In genomic region chr17:4521031-4521430, GRCm38 (mm10) we compare ENCODE assay signal across 22 mouse cellular contexts.
DNase-seq lines count a peak whose midpoint lies in the region; ATAC-seq and TF ChIP-seq lines count a peak whose summit lies in the region.
"Had no signal": no experiment of that assay in that cellular context is flagged by ENCODE, and none has a peak within 500 bp of the region (broad histone marks: within the 10 kb centered on the region; RNA-seq: fewer than 3 reads in every experiment).

No protein-coding gene starts in this region.

- H3K36me3 ChIP-seq in kidney, adult 2 months (ENCODE audit: control insufficient read depth, insufficient read depth, low read length), result no peaks in the 10 kb centered on the region
- H3K36me3 ChIP-seq in kidney, embryonic 16.5 days (ENCODE audit: insufficient read depth, low read length), result no peaks in the 10 kb centered on the region
- H3K36me3 ChIP-seq: embryonic facial prominence, embryonic 10.5 days; embryonic facial prominence, embryonic 12.5 days; forebrain, embryonic 15.5 days; G1E had no signal

- peak; percentile 10 for DNase-seq in kidney, adult 2 months
- peak; percentile 54 for DNase-seq in retina, embryonic 14.5 days (ENCODE audit: low spot score)
- peak; percentile 68 for DNase-seq in retina, postnatal 1 day
- no peak for DNase-seq in right cerebral cortex, adult 2 months (ENCODE audit: low spot score in 2 of 2)
- DNase-seq: adrenal gland, adult 8-10 months; adrenal gland, postnatal 14 days; adrenal gland, postnatal 36 days; cerebellum, adult 11-12 months; cerebellum, adult 2 months; cerebellum, adult 9-10 months; cerebellum, postnatal 10 days; cerebellum, postnatal 25 days; forebrain, postnatal 0 days had no signal

- TF ChIP-seq CTCF in kidney, adult 2 months (conservative IDR thresholded peaks at IDR 0.05; ENCODE audit: insufficient read depth, insufficient read length, low read depth, low read length), result no peak

- no peak for TF ChIP-seq POLR2A in kidney, adult 2 months (IDR thresholded peaks at IDR 0.05; ENCODE audit: low read depth, low read length)

- ATAC-seq in kidney, embryonic 16.5 days (ENCODE audit: low FRiP score, low TSS enrichment), result no peak
- ATAC-seq: activated CD4-positive, CD25-positive, alpha-beta regulatory T cell, adult 4 months; forebrain, embryonic 13.5 days; forebrain, embryonic 15.5 days; forebrain, postnatal 0 days; Patski had no signal

- H3K4me3 ChIP-seq in kidney, adult 2 months (ENCODE audit: insufficient read depth, low read depth, low read length), result no peak overlapping the region
- H3K4me3 ChIP-seq in kidney, embryonic 16.5 days (ENCODE audit: low read length), result no peak overlapping the region
- H3K4me3 ChIP-seq: embryonic facial prominence, embryonic 10.5 days; embryonic facial prominence, embryonic 12.5 days; forebrain, embryonic 13.5 days; forebrain, embryonic 15.5 days had no signal

- H3K4me1 ChIP-seq in kidney, adult 2 months (ENCODE audit: control insufficient read depth, insufficient read depth, low read length), result no peaks in the 10 kb centered on the region
- no peaks in the 10 kb centered on the region; the same call in 1 of the 2 replicates for H3K4me1 ChIP-seq in kidney, embryonic 16.5 days (ENCODE audit: insufficient read depth, low read length)
- H3K4me1 ChIP-seq: forebrain, embryonic 13.5 days had no signal

- WGBS in kidney, adult 2 months, result 77% methylated on average over 4 of the region's 4 CpGs
- 87% methylated on average over 4 of the region's 4 CpGs for WGBS in kidney, embryonic 16.5 days

- H3K27me3 ChIP-seq in kidney, adult 2 months (replicated peaks; ENCODE audit: control insufficient read depth, insufficient read depth, low read length), result no peaks in the 10 kb centered on the region
- H3K27me3 ChIP-seq in kidney, embryonic 16.5 days (ENCODE audit: insufficient read depth, low read length), result no peaks in the 10 kb centered on the region
- H3K27me3 ChIP-seq: CH12.LX; embryonic facial prominence, embryonic 12.5 days; forebrain, embryonic 13.5 days; forebrain, embryonic 15.5 days; Patski had no signal

- no peak overlapping the region for H3K27ac ChIP-seq in kidney, adult 2 months (ENCODE audit: insufficient read depth, low read depth, low read length)
- H3K27ac ChIP-seq in kidney, embryonic 16.5 days (ENCODE audit: low read length), result no peak overlapping the region
- H3K27ac ChIP-seq: embryonic facial prominence, embryonic 10.5 days; embryonic facial prominence, embryonic 12.5 days; forebrain, embryonic 13.5 days; forebrain, embryonic 15.5 days had no signal

- no peaks in the 10 kb centered on the region for H3K9me3 ChIP-seq in kidney, embryonic 16.5 days (ENCODE audit: low read length)
- H3K9me3 ChIP-seq: embryonic facial prominence, embryonic 10.5 days; embryonic facial prominence, embryonic 12.5 days; forebrain, embryonic 13.5 days; forebrain, embryonic 15.5 days; G1E had no signal

- H3K4me2 ChIP-seq in kidney, embryonic 16.5 days (replicated peaks; ENCODE audit: low read depth, low read length), result no peak overlapping the region
- H3K4me2 ChIP-seq: embryonic facial prominence, embryonic 12.5 days; forebrain, embryonic 13.5 days; forebrain, embryonic 15.5 days had no signal

- no peak overlapping the region for H3K9ac ChIP-seq in kidney, embryonic 16.5 days (replicated peaks; ENCODE audit: low read length)
- H3K9ac ChIP-seq: embryonic facial prominence, embryonic 12.5 days; forebrain, embryonic 13.5 days; forebrain, embryonic 15.5 days; forebrain, postnatal 0 days had no signal

Comparison
In these comparisons a context has a peak if more than half of its experiments do, and no peak if none do; other contexts are left out.
1. DNase-seq: peak in kidney, adult 2 months (single experiment), retina, embryonic 14.5 days (single experiment) and retina, postnatal 1 day (single experiment); none in right cerebral cortex, adult 2 months (0 of 2).